Mouse (Mus musculus) B cell, adult 67 days (primary cell): ENCODE measurements around the gene Axdnd1. TPM values are rescaled to one million over a fixed set of nuclear protein-coding genes. Genes with fewer than 3 reads are reported as not detected.

ENCODE experiments used
- total RNA-seq, 2 experiments: library from RNA; stranded (reverse); gene quantifications; 4 replicates each; pipeline ENCODE4 v1.2.4; 2023

The Axdnd1 gene
- total RNA-seq: under 1 TPM in 1 of 2 experiments, not detected in 1; 0.96 TPM

GRCm38 (mm10) chr1:156420671-156421297 is at the start of gene Axdnd1:
Axdnd1 (minus strand) TSS chr1:156421159.

GRCm38 (mm10) chr1:156365740-156366139 is 55.2 kb downstream of the Axdnd1 start, which contains the start of gene Gm2000:
Gm2000 (plus strand) TSS chr1:156366040.

GRCm38 (mm10) chr1:156310630-156311029 is 110.3 kb downstream of the Axdnd1 start, which contains the start of gene Nphs2:
Nphs2 (plus strand) TSS chr1:156310727.

GRCm38 (mm10) chr1:156302911-156303749 is 117.8 kb downstream of the Axdnd1 start, which contains the start of gene Tdrd5:
Tdrd5 (minus strand) TSS chr1:156303664.

Other genes starting within 250 kb of the Axdnd1 start
- not detected for gene Fam163a, start 216.1 kb downstream of the Axdnd1 start, total RNA-seq
- not detected for gene Tdrd5, start 117.5 kb downstream of the Axdnd1 start, total RNA-seq
- gene Nphs2, start 110.4 kb downstream of the Axdnd1 start, total RNA-seq: not detected
- 1,000 to 10,000 TPM; 1,169 to 1,204 TPM for gene Gm2000, start 55.1 kb downstream of the Axdnd1 start, total RNA-seq
- 10 to 100 TPM; 81.4 to 87.0 TPM for gene Soat1, start 53.2 kb upstream of the Axdnd1 start, total RNA-seq
- 10 to 100 TPM; 29.7 to 42.8 TPM for gene Gm10031, start 102.9 kb upstream of the Axdnd1 start, total RNA-seq
- gene Abl2, start 137.6 kb upstream of the Axdnd1 start, total RNA-seq: 10 to 100 TPM; 57.2 to 64.7 TPM